Mouse (Mus musculus): ENCODE results near the gene Txlnb. TPM values are rescaled to one million over a fixed set of nuclear protein-coding genes. Genes with fewer than 3 reads are reported as not detected.

The Txlnb gene
- 40.6 and 43.8 TPM in 2 replicates for polyA plus RNA-seq (2015; fragmentation: Nextera tagmentation; extraction: Ambion mirVana)

DNA sequence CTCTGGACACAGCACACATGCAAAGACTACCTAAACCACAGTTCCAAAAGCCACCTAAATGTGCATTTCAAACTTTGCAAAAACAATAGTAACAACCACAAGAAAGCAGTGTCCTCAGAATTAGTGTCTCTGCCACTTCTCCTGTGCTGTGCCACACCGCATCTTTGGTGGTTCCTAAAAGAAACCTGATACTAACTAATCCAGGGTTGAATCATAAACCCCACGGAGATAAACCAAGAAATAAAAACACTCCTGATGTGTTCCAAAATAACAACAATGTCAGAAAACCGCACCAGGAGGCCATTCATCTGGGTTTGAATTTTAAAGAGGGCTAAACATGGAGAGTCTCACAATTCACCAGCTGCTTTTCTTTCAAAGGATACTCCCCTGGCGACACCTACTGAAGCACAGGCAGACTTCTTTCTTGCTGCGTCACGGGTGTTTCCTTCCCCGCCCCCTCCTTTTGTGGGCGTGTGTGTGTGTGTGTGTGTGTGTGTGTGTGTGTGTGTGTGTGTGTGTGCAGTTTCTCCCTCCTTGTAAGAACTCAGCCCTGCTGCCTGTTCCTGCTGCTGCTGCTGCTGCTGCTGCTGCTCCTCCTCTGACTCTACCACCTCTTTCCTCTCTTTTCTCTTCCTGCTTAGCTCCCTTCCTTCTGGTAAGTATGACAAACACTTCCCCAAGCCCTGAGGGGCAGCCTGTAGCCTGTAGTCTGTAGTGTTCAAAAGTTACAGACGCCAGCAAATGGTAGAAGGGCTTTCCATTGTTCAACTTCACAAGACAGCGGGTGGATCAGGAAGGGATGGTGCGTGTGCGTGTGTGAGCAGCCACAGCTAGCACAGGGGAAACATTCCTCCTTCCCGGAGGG, at the start of gene Txlnb:
Gene Txlnb, plus strand, starts transcription at position 460 of the 865 bp plus-strand sequence.
- H3K9ac ChIP-seq (ENCODE audit: low read length): peak within 1 kb of the TSS; percentile 85
- H3K9me3 ChIP-seq (replicated peaks; ENCODE audit: control insufficient read depth, low read length): no peaks in the 10 kb centered on the region
- peak within 1 kb of the TSS; percentile 100 for H3K27ac ChIP-seq (ENCODE audit: low read length)
- no peaks in the 10 kb centered on the region for H3K27me3 ChIP-seq (ENCODE audit: control insufficient read depth, insufficient read depth, low read length)
- peaks cover 12% of the 10 kb centered on the region for H3K36me3 ChIP-seq (ENCODE audit: control insufficient read depth, insufficient read depth)
- peaks cover 33% of the 10 kb centered on the region for H3K4me1 ChIP-seq (ENCODE audit: control insufficient read depth, insufficient read depth, low read length)
- H3K4me3 ChIP-seq (ENCODE audit: low read length): peak within 1 kb of the TSS; percentile 62
- peak; percentile 54 for ATAC-seq (replicated peaks; ENCODE audit: extremely low read depth, insufficient read depth, low FRiP score)
- 8% methylated on average over 13 of the region's 13 CpGs for WGBS
- H3K4me2 ChIP-seq (ENCODE audit: low read depth, low read length): peak within 1 kb of the TSS; percentile 71

DNA sequence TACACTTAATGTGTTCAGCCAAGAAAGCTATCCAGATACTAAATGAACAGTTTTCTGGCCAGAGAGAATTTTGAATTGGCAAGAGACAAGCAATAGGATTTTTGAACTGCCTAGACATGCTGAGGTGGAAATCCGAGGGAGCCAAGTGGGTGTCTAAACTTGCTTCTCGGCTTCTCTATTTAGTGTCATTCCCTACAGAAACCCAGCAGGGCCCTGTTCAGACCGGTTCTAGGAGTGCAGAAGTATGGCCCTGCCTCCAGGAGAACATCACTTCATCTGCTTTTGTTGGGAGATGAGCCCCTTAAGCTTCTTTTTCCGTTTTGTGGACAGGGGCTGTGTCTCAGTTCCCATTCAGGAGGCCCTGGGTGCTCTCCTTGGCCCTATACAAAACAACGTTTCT, 43.5 kb upstream of the Txlnb start:
- H3K36me3 ChIP-seq (ENCODE audit: control insufficient read depth, insufficient read depth): no peaks in the 10 kb centered on the region
- no peaks in the 10 kb centered on the region for H3K4me1 ChIP-seq (ENCODE audit: control insufficient read depth, insufficient read depth, low read length)
- H3K4me3 ChIP-seq (ENCODE audit: low read length): no peak overlapping the region
- peaks cover 5% of the 10 kb centered on the region; the same call in 1 of the 2 replicates for H3K9me3 ChIP-seq (replicated peaks; ENCODE audit: control insufficient read depth, low read length)
- no peak overlapping the region for H3K4me2 ChIP-seq (ENCODE audit: low read depth, low read length)
- H3K9ac ChIP-seq (ENCODE audit: low read length): no peak overlapping the region
- 82% methylated on average over 5 of the region's 5 CpGs for WGBS
- no peak overlapping the region for H3K27ac ChIP-seq (ENCODE audit: low read length)
- ATAC-seq (replicated peaks; ENCODE audit: extremely low read depth, insufficient read depth, low FRiP score): no peak
- no peaks in the 10 kb centered on the region for H3K27me3 ChIP-seq (ENCODE audit: control insufficient read depth, insufficient read depth, low read length)

DNA sequence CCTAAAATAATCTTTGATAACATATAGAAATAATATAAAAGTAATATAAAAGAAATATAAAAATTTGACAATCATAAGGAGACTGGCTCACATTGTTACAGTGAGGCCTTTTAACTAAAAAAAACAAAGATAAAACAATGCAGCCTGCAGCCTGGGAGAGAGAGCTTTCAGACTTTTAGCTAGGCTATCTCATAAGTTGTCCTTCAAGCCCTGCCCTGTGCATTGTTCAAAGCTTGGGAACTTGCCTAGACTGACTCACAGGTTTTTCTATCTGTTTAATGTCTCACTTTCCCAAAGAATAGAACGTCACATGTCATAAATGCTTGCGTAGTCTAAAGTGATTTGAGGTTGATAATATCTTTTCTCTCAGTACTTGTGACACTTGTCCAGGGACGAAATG, 36.3 kb upstream of the Txlnb start:
- H3K9me3 ChIP-seq (replicated peaks; ENCODE audit: control insufficient read depth, low read length): peaks cover 5% of the 10 kb centered on the region; the same call in 1 of the 2 replicates

DNA sequence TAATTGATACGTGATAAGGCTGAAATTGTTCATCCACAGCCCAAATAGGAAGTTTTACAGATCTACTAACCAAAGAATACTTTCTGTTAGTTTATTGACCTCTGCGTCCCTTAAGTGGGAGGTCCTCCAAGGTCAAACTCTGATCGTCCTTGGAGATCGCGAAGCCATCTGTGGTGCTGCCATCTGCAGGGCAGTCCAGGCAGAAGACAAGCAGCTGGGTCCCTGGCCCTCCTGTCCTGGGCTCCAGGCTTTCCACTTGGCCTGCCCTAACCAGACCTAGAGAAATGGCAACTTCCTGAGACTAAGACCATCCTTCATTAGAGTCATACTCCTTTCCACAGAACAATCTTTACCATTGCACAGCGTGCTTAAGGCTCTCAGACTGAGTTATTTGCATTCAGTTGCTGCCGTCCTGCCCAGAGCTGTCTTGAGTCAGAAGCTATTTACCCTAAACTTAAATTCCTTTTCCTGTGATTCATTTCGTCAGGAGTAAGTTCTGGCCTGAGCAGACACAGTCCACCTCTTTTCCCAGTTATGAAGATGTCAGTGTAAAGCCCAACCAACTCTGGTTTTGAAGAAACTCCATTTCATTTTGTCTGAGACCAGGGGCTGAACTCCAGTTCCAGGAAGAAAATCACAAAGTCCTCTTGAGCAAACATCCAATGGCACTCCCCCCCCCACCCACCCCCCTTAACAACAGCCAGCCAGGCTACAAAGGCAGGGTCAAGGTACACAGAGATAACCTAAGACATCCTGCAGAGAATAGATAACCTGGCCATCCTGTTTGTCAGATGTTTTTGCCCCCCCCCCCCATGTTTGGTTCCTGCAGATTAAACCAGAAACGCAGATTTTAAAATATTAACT, 35.0 kb upstream of the Txlnb start:
- Histone ChIP-seq H3K27me3 (ENCODE audit: control insufficient read depth, insufficient read depth, low read length) (no peaks in the 10 kb centered on the region), H3K9ac (ENCODE audit: low read length) (no peak overlapping the region), H3K4me1 (ENCODE audit: control insufficient read depth, insufficient read depth, low read length) (no peaks in the 10 kb centered on the region), H3K4me3 (ENCODE audit: low read length) (no peak overlapping the region), H3K9me3 (replicated peaks; ENCODE audit: control insufficient read depth, low read length) (no peaks in the 10 kb centered on the region), H3K36me3 (ENCODE audit: control insufficient read depth, insufficient read depth) (no peaks in the 10 kb centered on the region), H3K27ac (ENCODE audit: low read length) (peak overlapping the region; percentile 39; the same call in 1 of the 2 replicates), H3K4me2 (ENCODE audit: low read depth, low read length) (no peak overlapping the region)
- ATAC-seq (replicated peaks; ENCODE audit: extremely low read depth, insufficient read depth, low FRiP score): no peak
- WGBS: 57% methylated on average over 9 of the region's 9 CpGs

More for the DNA sequence above, 36.3 kb upstream of the Txlnb start:
- H3K4me1 ChIP-seq (ENCODE audit: control insufficient read depth, insufficient read depth, low read length): no peaks in the 10 kb centered on the region
- no peak; the same call in 1 of the 2 replicates for ATAC-seq (replicated peaks; ENCODE audit: extremely low read depth, insufficient read depth, low FRiP score)
- H3K9ac ChIP-seq (ENCODE audit: low read length): no peak overlapping the region
- 41% methylated on average over 3 of the region's 3 CpGs for WGBS
- H3K27ac ChIP-seq (ENCODE audit: low read length): no peak overlapping the region
- H3K4me2 ChIP-seq (ENCODE audit: low read depth, low read length): no peak overlapping the region
- H3K27me3 ChIP-seq (ENCODE audit: control insufficient read depth, insufficient read depth, low read length): no peaks in the 10 kb centered on the region
- H3K36me3 ChIP-seq (ENCODE audit: control insufficient read depth, insufficient read depth): no peaks in the 10 kb centered on the region
- H3K4me3 ChIP-seq (ENCODE audit: low read length): no peak overlapping the region

DNA sequence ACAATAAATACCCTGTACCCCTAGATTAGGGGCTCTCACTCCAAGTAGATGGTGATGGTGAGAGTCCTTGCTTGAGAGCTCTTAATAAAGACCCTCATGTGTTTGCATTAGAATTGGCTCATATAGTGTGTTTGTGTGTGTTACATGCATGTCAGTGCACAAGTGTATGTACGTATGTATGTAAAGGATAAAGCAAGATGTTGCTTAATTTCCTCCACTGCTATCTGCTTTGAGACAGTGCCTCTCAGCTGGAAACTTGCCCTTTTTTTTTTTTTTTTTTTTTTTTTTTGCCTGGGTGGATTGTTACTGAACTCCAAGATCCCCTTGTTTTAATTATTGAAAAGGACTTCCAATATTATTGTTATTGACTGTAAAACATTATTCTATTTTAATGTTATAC, 34.4 kb upstream of the Txlnb start:
- ATAC-seq (replicated peaks; ENCODE audit: extremely low read depth, insufficient read depth, low FRiP score): no peak

DNA sequence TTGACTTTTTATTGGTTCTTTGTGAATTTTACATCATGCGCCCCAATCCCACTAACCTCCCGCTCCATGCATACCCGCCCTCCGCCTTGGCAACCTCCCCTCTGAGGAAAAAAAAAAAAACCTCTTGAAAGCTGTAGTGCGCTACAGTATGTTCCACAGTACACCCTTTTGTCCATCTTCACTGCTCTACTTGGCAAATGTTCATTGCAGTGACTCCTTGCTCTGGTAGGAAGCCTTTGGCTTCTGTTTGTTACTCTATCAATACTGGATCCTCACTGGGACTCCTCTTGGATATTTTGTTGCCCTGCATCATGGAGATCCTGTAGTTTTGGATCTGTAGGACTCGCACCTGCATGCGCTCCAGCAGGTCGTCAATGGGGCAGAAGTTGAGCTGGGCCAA, 33.1 kb upstream of the Txlnb start:
- no peak for ATAC-seq (replicated peaks; ENCODE audit: extremely low read depth, insufficient read depth, low FRiP score)

More for the DNA sequence above, 34.4 kb upstream of the Txlnb start:
- Histone ChIP-seq H3K4me2 (ENCODE audit: low read depth, low read length) (no peak overlapping the region), H3K4me3 (ENCODE audit: low read length) (no peak overlapping the region), H3K36me3 (ENCODE audit: control insufficient read depth, insufficient read depth) (no peaks in the 10 kb centered on the region), H3K9me3 (replicated peaks; ENCODE audit: control insufficient read depth, low read length) (no peaks in the 10 kb centered on the region), H3K27me3 (ENCODE audit: control insufficient read depth, insufficient read depth, low read length) (no peaks in the 10 kb centered on the region), H3K9ac (ENCODE audit: low read length) (no peak overlapping the region), H3K4me1 (ENCODE audit: control insufficient read depth, insufficient read depth, low read length) (no peaks in the 10 kb centered on the region), H3K27ac (ENCODE audit: low read length) (no peak overlapping the region)
- 71% methylated on average over 1 of the region's 1 CpGs for WGBS

DNA sequence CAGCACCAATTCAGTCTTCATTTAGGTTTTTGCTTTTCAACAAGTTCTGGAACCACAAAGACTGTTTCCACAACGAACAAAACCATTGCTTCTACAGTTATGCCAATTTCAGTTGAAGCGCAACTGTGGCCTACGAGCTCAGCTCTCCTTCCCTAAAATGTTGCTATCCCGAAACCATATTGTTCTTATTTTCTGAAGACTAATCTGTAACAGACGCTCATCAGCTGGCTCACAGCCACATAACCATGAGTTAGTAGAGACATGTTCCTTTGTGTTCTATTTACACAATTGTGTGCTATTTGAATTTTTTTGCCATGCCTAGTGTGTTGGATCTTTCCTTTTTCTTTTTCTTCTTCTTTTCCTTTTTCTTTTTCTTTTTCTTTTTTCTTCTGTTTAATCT, 26.2 kb upstream of the Txlnb start:
- Histone ChIP-seq H3K9ac (ENCODE audit: low read length) (no peak overlapping the region), H3K36me3 (ENCODE audit: control insufficient read depth, insufficient read depth) (no peaks in the 10 kb centered on the region), H3K27ac (ENCODE audit: low read length) (no peak overlapping the region), H3K4me3 (ENCODE audit: low read length) (no peak overlapping the region), H3K4me2 (ENCODE audit: low read depth, low read length) (no peak overlapping the region), H3K27me3 (ENCODE audit: control insufficient read depth, insufficient read depth, low read length) (no peaks in the 10 kb centered on the region), H3K9me3 (replicated peaks; ENCODE audit: control insufficient read depth, low read length) (no peaks in the 10 kb centered on the region), H3K4me1 (ENCODE audit: control insufficient read depth, insufficient read depth, low read length) (0 out of 2 replicates have a peak, but pooled peaks cover 4% of the 10 kb centered on the region)
- ATAC-seq (replicated peaks; ENCODE audit: extremely low read depth, insufficient read depth, low FRiP score): no peak
- 78% methylated on average over 5 of the region's 5 CpGs for WGBS

More for the DNA sequence above, 33.1 kb upstream of the Txlnb start:
- Histone ChIP-seq H3K27me3 (ENCODE audit: control insufficient read depth, insufficient read depth, low read length) (no peaks in the 10 kb centered on the region), H3K4me1 (ENCODE audit: control insufficient read depth, insufficient read depth, low read length) (no peaks in the 10 kb centered on the region), H3K4me2 (ENCODE audit: low read depth, low read length) (no peak overlapping the region), H3K4me3 (ENCODE audit: low read length) (no peak overlapping the region), H3K9ac (ENCODE audit: low read length) (no peak overlapping the region), H3K36me3 (ENCODE audit: control insufficient read depth, insufficient read depth) (no peaks in the 10 kb centered on the region), H3K27ac (ENCODE audit: low read length) (no peak overlapping the region), H3K9me3 (replicated peaks; ENCODE audit: control insufficient read depth, low read length) (no peaks in the 10 kb centered on the region)
- 94% methylated on average over 8 of the region's 8 CpGs for WGBS

DNA sequence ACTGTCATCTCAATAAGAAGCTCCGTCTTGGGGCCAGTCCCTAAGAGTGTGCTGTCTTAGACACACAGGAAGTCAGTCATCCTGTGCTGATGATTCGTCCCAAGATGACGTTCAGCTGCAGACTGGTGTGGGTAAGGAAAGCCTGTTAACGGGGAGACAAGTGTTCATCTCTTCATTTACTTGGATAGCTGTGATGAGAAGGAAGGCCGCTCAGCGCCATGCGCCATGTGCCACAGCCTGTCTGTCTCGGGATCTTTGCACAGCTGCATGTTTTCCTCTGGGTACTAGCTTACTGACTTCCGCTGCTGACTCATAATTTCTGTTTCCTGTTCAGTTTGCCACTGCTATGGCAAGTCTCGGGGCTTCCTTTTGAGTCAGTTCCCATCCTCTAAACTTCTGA, 23.7 kb upstream of the Txlnb start:
- Histone ChIP-seq H3K9me3 (replicated peaks; ENCODE audit: control insufficient read depth, low read length) (no peaks in the 10 kb centered on the region), H3K27me3 (ENCODE audit: control insufficient read depth, insufficient read depth, low read length) (no peaks in the 10 kb centered on the region), H3K4me2 (ENCODE audit: low read depth, low read length) (no peak overlapping the region), H3K9ac (ENCODE audit: low read length) (no peak overlapping the region), H3K27ac (ENCODE audit: low read length) (no peak overlapping the region), H3K4me1 (ENCODE audit: control insufficient read depth, insufficient read depth, low read length) (peaks cover 10% of the 10 kb centered on the region; the same call in 1 of the 2 replicates), H3K36me3 (ENCODE audit: control insufficient read depth, insufficient read depth) (no peaks in the 10 kb centered on the region), H3K4me3 (ENCODE audit: low read length) (no peak overlapping the region)
- WGBS: 66% methylated on average over 10 of the region's 10 CpGs
- peak; percentile 65; the same call in 1 of the 2 replicates for ATAC-seq (replicated peaks; ENCODE audit: extremely low read depth, insufficient read depth, low FRiP score)
